Mouse (Mus musculus) right cerebral cortex, postnatal 25 days (tissue): ENCODE results near the gene Zfp335.
A peak's percentile ranks its signal among the peaks of the same experiment; 100 is the strongest.
"Not testable (repeated sequence)": the region's sequence is repeated elsewhere in the genome, so short reads cannot be mapped to it uniquely, and the experiment has no call there.

Experiments used
- DNase-seq: peaks from one replicate; pipeline ENCODE4 v3.0.0; 2022

Zfp335 gene

DNA sequence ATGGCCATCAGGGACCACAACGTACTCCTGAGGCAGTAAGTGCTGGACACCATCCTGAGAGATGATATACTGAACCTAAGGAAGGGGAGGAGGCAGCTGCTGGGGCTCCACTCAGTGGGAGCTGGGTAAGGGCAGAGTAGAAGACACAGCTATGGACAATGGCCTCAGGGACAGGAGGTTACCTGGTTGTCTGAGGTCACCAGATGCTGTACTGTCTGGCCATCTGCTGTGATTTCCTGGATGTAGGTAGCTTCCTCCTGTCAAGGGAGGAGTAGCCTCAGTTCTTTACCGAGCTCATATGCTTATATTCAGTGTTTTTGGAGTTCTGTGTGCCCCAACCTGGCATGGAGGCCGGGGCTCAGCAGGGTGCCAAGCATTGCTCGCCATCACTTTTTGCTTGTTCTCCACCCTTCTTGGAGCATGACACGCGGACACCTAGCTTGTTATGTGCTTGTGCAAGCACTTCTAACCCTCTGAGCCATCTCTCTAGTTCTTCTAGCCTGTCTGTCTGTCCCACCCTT is 18.8 kb downstream of the Zfp335 start:
- no peak for DNase-seq

- DNase-seq: no peak
Observed at GRCm38 (mm10) chr2:164891908-164892695, 19.5 kb downstream of the Zfp335 start.

- DNase-seq: no peak
Observed at GRCm38 (mm10) chr2:164891056-164891834, 20.3 kb downstream of the Zfp335 start.

DNA sequence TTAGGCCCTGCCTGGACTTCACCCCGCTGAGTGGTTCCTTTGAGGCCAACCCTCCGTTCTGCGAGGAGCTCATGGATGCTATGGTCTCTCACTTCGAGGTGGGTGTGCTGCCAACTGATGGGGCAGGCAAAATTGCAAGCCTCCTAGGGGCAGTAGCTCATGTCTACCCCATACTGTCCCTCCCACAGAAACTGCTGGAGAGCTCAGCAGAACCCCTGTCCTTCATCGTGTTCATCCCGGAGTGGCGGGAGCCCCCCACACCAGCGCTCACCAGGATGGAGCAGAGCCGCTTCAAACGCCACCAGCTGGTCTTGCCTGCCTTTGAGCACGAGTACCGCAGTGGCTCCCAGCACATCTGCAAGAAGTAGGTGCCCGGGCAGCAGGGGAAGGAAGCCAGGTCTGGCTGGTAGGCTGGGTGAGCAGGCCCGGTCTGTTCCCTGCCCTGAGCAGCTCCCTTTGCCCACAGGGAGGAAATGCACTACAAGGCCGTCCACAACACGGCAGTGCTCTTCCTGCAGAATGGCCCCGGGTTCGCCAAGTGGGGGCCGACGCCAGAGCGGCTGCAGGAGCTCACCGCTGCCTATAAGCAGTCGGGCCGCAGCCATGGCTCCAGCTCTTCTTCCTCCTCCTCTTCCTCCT is 21.0 kb downstream of the Zfp335 start:
- DNase-seq: no peak

DNA sequence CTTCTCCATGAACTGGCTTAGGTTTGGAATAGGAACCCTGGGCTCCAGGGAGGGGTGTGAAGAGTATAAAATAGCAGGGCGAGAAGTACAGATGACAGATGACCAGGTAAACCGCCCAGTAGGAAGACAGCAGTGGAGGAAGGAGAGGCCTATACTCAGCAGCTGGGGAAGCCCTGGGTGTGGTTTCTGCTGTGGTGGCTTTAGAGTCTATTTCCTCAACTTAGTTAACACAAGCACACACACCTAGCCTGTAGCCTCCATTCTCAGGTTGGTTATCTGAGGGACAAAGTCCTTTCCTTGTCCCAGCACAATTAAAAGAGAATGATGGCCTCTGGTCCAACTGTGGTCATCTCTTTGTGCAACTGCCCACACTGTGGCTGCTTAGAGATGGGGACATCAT is 21.6 kb downstream of the Zfp335 start:
- no peak for DNase-seq

- no peak for DNase-seq
Observed at GRCm38 (mm10) chr2:164888996-164889395, 22.6 kb downstream of the Zfp335 start.

GRCm38 (mm10) chr2:164886617-164887016 is 24.9 kb downstream of the Zfp335 start:
- no peak for DNase-seq

DNA sequence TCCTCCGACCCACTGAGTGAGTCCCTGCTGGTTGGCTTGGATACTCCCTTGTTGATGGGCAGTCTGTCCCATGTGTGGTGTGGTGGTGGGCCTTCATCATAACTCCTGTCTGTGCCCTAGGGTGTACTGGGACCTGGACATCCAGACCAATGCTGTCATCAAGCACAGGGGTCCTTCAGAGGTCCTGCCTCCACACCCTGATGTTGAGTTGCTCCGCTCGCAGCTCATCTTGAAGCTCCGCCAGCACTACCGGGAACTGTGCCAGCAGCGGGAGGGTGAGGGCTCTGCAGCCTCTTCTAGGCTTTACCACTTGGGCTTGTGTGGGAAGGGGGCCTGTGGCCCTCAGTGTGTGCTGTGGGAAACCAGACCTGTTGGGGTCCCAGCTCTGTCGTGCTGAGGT is 25.8 kb downstream of the Zfp335 start:
- peak; percentile 77 for DNase-seq

DNA sequence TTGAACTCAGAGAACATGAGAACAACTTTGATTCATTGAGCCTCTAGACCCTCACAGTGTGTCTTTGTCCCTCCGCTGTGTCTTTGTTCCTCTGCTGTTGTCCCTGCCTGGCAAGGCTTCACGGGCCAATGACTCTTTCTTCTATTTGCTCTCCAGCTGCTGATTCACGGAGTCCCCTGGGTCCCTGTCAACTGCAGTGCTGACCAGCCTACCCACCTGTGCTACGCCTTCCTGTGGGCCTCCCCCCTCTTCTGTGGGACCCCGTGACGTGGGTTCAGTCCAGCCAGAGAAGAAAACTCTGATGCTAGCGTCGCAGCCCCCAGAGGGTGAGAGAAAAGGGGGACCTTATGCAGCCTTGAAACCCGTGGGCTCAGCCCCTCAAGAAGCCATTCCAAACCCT is 28.9 kb downstream of the Zfp335 start:
- DNase-seq: no peak

GRCm38 (mm10) chr2:164879568-164880277 is 31.8 kb downstream of the Zfp335 start:
- DNase-seq: peak; percentile 92

- peak; percentile 87 for DNase-seq
Observed at GRCm38 (mm10) chr2:164879228-164879567, 32.4 kb downstream of the Zfp335 start, which contains the start of gene Pcif1. Pcif1 (plus strand) TSS chr2:164879304.

DNA sequence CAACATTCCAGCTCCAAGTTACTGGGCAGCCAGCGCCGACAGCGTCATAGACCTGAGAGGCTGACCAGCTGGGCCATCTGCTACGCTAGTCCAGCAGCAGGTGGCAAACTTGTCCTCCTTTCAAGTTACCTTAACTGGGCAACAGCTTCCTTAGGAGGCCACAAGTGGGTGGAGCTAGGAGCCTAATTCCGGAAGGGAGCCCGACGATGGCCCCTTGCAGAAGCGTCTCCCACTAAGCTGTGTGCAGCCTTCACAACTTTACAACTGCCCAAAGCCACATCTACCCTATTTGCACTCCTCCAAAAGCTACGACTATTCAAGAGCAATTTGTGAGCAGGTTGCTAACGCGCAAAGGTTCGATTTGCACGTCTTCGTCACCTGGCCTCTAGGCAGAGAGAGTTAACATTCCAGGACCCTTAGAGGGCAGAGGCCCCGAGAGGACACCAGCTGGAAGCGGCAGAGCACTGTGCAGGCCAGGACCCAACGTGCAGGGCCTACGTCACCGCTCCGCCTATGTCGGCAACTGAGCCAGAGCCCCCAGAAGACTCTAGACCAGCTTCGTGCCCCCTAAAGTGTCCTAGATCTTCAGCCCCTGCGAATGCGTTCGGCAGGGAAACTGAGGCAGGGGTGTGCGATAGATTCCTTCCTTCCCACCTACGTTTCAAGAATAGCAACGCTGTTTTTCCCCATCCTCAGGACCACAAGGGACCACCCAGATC is 32.9 kb downstream of the Zfp335 start:
- no peak for DNase-seq

GRCm38 (mm10) chr2:164877376-164878215 is 34.0 kb downstream of the Zfp335 start:
- DNase-seq: not testable (repeated sequence)

GRCm38 (mm10) chr2:164875648-164876047 is 35.9 kb downstream of the Zfp335 start:
- DNase-seq: not testable (repeated sequence)

GRCm38 (mm10) chr2:164874239-164874769 is 37.3 kb downstream of the Zfp335 start:
- DNase-seq: no peak

- no peak for DNase-seq
Observed at GRCm38 (mm10) chr2:164873621-164874020, 37.9 kb downstream of the Zfp335 start.

DNA sequence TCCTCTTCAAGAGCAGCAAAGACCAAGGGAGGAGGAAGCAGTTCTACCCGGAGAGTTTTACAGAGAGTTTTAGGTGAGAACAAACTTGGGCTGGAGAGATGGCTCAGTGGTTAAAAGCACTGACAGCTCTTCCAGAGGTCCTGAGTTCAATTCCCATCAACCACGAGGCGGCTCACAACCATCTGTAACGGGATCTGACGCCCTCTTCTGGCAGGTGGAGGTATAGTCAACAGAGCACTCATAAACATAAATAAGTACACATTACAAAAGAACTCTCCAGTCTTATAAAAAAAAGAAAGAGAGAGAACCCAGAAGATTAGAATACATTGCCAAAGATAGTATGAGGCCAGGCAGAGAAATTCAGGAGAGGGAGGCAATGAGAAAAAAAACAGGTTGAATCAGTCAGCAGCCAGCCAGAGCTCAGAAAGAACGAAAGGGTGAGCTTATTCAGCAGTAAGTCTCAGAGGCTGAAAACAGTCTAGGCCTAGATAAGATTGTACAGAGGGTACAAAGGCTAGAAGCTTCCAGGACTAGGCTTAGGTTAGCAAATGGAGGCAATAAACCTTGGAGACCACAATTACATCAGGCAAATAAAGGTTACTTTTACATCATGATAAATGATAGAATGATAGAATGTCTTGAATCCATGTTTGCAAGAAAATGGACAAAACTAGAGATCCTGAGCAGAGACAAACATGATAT is 39.8 kb downstream of the Zfp335 start:
- DNase-seq: no peak

DNA sequence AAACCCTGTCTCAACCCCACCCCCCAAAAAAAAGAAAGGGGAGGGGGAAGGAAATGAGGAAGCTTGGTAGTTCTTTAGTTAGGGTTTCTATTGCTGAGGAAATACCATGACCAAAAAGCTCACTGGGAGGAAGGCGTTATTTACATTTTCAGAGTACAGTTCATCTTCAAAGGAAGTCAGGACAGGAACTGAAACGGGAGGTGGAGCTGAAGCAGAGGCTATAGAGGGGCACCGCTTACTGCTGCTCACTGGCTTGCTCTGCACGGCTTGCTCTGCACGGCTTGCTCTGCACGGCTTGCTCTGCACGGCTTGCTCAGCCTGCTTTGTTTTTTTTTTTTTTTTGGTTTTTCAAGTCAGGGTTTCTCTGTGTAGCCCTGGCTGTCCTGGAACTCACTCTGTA is 43.1 kb downstream of the Zfp335 start:
- no peak for DNase-seq

- DNase-seq: no peak
Observed at GRCm38 (mm10) chr2:164867566-164867965, 44.0 kb downstream of the Zfp335 start.
